In the genomic region with DNA sequence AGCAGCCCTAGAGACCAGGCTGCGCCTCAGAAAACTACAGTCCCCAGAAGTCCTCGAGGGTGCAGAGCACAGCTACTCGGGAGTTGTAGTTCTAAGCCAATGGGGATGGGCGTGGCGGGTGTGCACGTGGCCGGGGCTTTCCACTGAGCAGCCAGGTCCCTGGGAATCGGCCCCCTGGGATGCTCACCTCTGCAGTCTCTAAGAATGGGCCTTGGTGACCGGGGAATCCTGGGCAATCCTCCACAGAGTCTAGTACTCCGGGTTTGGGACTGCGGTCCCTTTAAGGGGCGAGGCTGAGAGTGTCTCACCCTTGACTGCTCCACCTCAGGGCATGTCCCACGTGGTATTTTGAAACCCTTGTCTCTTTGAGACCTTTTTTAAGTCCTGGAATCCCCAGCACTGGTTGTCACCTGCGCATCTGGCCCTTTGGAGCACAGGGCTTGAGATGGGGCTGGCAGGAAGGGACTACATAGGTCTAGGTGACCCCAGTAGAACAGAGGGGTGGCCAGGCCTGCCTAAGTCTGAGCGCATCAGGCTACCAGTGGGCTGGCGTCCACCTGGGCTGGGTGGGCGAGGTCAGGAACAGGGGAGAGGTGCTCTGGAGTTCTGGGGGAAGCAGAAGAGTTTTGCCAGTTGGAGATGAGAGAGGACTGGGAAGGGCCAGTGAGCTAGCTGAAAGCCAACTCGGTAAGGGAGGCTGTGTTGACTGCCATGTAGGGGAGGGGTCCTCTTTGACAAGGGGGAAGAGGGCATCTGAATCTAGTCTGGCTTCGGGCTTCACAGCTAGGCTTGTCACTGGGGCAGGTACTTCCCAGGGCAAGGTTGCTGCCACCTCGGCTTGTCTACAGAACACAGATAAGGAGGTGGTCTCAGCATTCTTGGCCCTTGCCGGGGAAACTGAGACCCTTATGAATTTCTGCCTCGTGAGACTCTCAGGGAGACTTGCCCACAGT, we compare ENCODE assay signal across 8 mouse cellular contexts. TPM values are rescaled to one million over a fixed set of nuclear protein-coding genes. Genes with fewer than 3 reads are reported as not detected.
DNase-seq lines count a peak whose midpoint lies in the region; ATAC-seq lines count a peak whose summit lies in the region.

No protein-coding gene starts in this region.

- H3K36me3 ChIP-seq in hindbrain, embryonic 14.5 days (replicated peaks; ENCODE audit: control insufficient read depth, insufficient read depth), result no peaks in the 10 kb centered on the region

- H3K4me1 ChIP-seq in hindbrain, embryonic 14.5 days (replicated peaks; ENCODE audit: control insufficient read depth, insufficient read depth, low read length), result peaks cover 6% of the 10 kb centered on the region; the same call in 1 of the 2 replicates

- peak overlapping the region; percentile 31; the same call in 1 of the 2 replicates for H3K9ac ChIP-seq in hindbrain, embryonic 14.5 days

- no peaks in the 10 kb centered on the region for H3K9me3 ChIP-seq in hindbrain, embryonic 14.5 days (ENCODE audit: control insufficient read depth, low read length)

- H3K27me3 ChIP-seq in hindbrain, embryonic 14.5 days (ENCODE audit: control insufficient read depth, insufficient read depth, low read length), result no peaks in the 10 kb centered on the region

- H3K4me2 ChIP-seq in hindbrain, embryonic 14.5 days (replicated peaks), result peak overlapping the region; percentile 54

- WGBS in hindbrain, embryonic 14.5 days, result 26% methylated on average over 22 of the region's 22 CpGs

- peak; percentile 95 for ATAC-seq in hindbrain, embryonic 14.5 days (ENCODE audit: low FRiP score)

- no peak overlapping the region for H3K27ac ChIP-seq in hindbrain, embryonic 14.5 days

- H3K4me3 ChIP-seq in hindbrain, embryonic 14.5 days (replicated peaks; ENCODE audit: low read length), result peak overlapping the region; percentile 22

- DNase-seq in MN1 (ENCODE audit: low spot score), result peak; percentile 54
- peak; percentile 65 for DNase-seq in cerebellum, adult 9-11 months
- DNase-seq in gastrocnemius, adult 8-10 months (ENCODE audit: low spot score in 2 of 2), result peak; percentile 52 to 58
- peak; percentile 81 for DNase-seq in hindbrain, embryonic 14.5 days (ENCODE audit: low spot score)
- DNase-seq in layer of hippocampus, postnatal 25 days (ENCODE audit: extremely low spot score in 1 of 2, low spot score in 1 of 2), result peak; percentile 45 to 51
- peak; percentile 85 for DNase-seq in lung, postnatal 10 days
- DNase-seq in ovary, postnatal 36 days (ENCODE audit: low spot score), result peak; percentile 63
- peak; percentile 61 for DNase-seq in thymus, postnatal 4 days

RNA-seq across cellular contexts. Expression of gene Ier5l, which starts 22.2 kb away (rescaled TPM):
- total RNA-seq in gastrocnemius, adult 8-10 months (2022), result 1 to 10 TPM in 3 of 4 experiments, under 1 TPM in 1; 0.96 to 1.7 (median 1.4) TPM
- polyA plus RNA-seq in hindbrain, embryonic 14.5 days (2014; fragmentation: Nextera tagmentation; extraction: Ambion mirVana), result 2.4 and 2.7 TPM in 2 replicates
- 10 to 100 TPM; 12.8 to 13.1 TPM for total RNA-seq in layer of hippocampus, postnatal 25 days (2021)

Comparison
In these comparisons a context has a peak if more than half of its experiments do, and no peak if none do; other contexts are left out.
1. RNA of gene Ier5l, which starts 22.2 kb away (total RNA-seq): 12.8 to 13.1 TPM in layer of hippocampus, postnatal 25 days; 0.96 to 1.7 TPM in gastrocnemius, adult 8-10 months; every median in the first group is over 4 times any median in the second.
2. Peak in every context shown above with its lines, with median percentiles within 50 percentile points of each other: DNase-seq.